Mouse (Mus musculus) adrenal gland, adult 2 months (tissue): ENCODE results near the gene Atg9a. TPM values are rescaled to one million over a fixed set of nuclear protein-coding genes. Genes with fewer than 3 reads are reported as not detected.

ENCODE experiments used
- DNase-seq: peaks from one replicate; pipeline ENCODE4 v3.0.0; 2021
- polyA plus RNA-seq: library from polyadenylated mRNA; depleted of rRNA; stranded (reverse); fragments of >200 nt; gene quantifications from 2 replicates; pipeline ENCODE4 v1.2.3, GENCODE M21; 2012
- total RNA-seq, 2 experiments: library from RNA; stranded (reverse); gene quantifications; 2 replicates each; pipeline ENCODE4 v1.2.3; 2021

Gene Atg9a
- total and polyA plus RNA-seq, 3 experiments = 41.7 to 89.9 (median 44.5) TPM

GRCm38 (mm10) chr1:75215785-75216184 lies 23.8 kb upstream of the Atg9a start:
- no peak for DNase-seq

GRCm38 (mm10) chr1:75214886-75215285 lies 22.9 kb upstream of the Atg9a start:
- peak; percentile 50 for DNase-seq

GRCm38 (mm10) chr1:75214442-75214841 lies 22.4 kb upstream of the Atg9a start:
- no peak for DNase-seq

- no peak for DNase-seq
Observed at GRCm38 (mm10) chr1:75213096-75213495, 21.1 kb upstream of the Atg9a start.

GRCm38 (mm10) chr1:75212542-75212941 lies 20.5 kb upstream of the Atg9a start:
- DNase-seq = no peak

- no peak for DNase-seq
Observed at GRCm38 (mm10) chr1:75211141-75211708, 19.2 kb upstream of the Atg9a start.

- DNase-seq = peak; percentile 96
Observed at GRCm38 (mm10) chr1:75210136-75211087, 18.4 kb upstream of the Atg9a start, which contains the start of the genes Glb1l and Stk16. Gene Glb1l, minus strand, starts transcription at chr1:75210813. Gene Stk16, plus strand, starts transcription at chr1:75210838.

GRCm38 (mm10) chr1:75208967-75209678 lies 17.1 kb upstream of the Atg9a start:
- peak; percentile 69 for DNase-seq

GRCm38 (mm10) chr1:75201236-75201635 lies 9.2 kb upstream of the Atg9a start:
- no peak for DNase-seq

- DNase-seq = peak; percentile 70
Observed at GRCm38 (mm10) chr1:75192452-75192851, 456 bp upstream of the Atg9a start.

- no peak for DNase-seq
Observed at GRCm38 (mm10) chr1:75191258-75191621, 756 bp downstream of the Atg9a start.

GRCm38 (mm10) chr1:75190577-75190976 lies 1.4 kb downstream of the Atg9a start:
- DNase-seq = no peak

GRCm38 (mm10) chr1:75187914-75188483 lies 4.0 kb downstream of the Atg9a start:
- no peak for DNase-seq

GRCm38 (mm10) chr1:75187126-75187525 lies 4.9 kb downstream of the Atg9a start:
- no peak for DNase-seq

- DNase-seq = no peak
Observed at GRCm38 (mm10) chr1:75185495-75185894, 6.5 kb downstream of the Atg9a start.

- DNase-seq = no peak
Observed at GRCm38 (mm10) chr1:75182160-75182559, 9.8 kb downstream of the Atg9a start.

- DNase-seq = no peak
Observed at GRCm38 (mm10) chr1:75181377-75181870, 10.6 kb downstream of the Atg9a start.

- no peak for DNase-seq
Observed at GRCm38 (mm10) chr1:75180741-75181140, 11.3 kb downstream of the Atg9a start.

GRCm38 (mm10) chr1:75180105-75180590 lies 11.8 kb downstream of the Atg9a start, which contains the start of gene Abcb6:
Gene Abcb6, minus strand, starts transcription at chr1:75180392.
- DNase-seq = peak; percentile 93

- peak; percentile 73 for DNase-seq
Observed at GRCm38 (mm10) chr1:75179334-75180104, 12.5 kb downstream of the Atg9a start.
